Mouse (Mus musculus): ENCODE measurements around the gene Rps6kc1. TPM values are rescaled to one million over a fixed set of nuclear protein-coding genes. Genes with fewer than 3 reads are reported as not detected.
A peak's percentile ranks its signal among the peaks of the same experiment; 100 is the strongest.

Rps6kc1 gene
- total and polyA plus RNA-seq, 2 experiments: 8.1 to 9.2 TPM

- no peak overlapping the region for H3K9ac ChIP-seq (ENCODE audit: low read depth, low read length)
- H3K79me2 ChIP-seq (ENCODE audit: control insufficient read depth, insufficient read depth, low read length): no peaks in the 10 kb centered on the region
- H3K4me1 ChIP-seq (ENCODE audit: control insufficient read depth, insufficient read depth, low read length): no peaks in the 10 kb centered on the region
- no peak overlapping the region for H3K27ac ChIP-seq (replicated peaks; ENCODE audit: insufficient read depth, low read depth, low read length)
- no peak overlapping the region for H3K4me3 ChIP-seq (ENCODE audit: insufficient read depth, low read depth, low read length)
- peaks cover 6% of the 10 kb centered on the region; the same call in 1 of the 2 replicates for H3K36me3 ChIP-seq (ENCODE audit: control insufficient read depth, insufficient read depth, low read length)
- peak; percentile 29 for DNase-seq (ENCODE audit: extremely low read depth, low read depth, low spot score)
- no peaks in the 10 kb centered on the region for H3K27me3 ChIP-seq (ENCODE audit: control insufficient read depth, insufficient read depth, low read length)
- 71% methylated on average over 3 of the region's 3 CpGs for WGBS
- 0 out of 2 replicates have a peak, but pooled peaks have one; percentile 19 for TF ChIP-seq CTCF (IDR thresholded peaks at IDR 0.05; ENCODE audit: low read depth, low read length)
- no peak for TF ChIP-seq POLR2A (IDR thresholded peaks at IDR 0.05; ENCODE audit: extremely low read depth, insufficient read depth, low read length)
These were observed 42.8 kb downstream of the Rps6kc1 start for GRCm38 (mm10) chr1:190868790-190869189.

DNA sequence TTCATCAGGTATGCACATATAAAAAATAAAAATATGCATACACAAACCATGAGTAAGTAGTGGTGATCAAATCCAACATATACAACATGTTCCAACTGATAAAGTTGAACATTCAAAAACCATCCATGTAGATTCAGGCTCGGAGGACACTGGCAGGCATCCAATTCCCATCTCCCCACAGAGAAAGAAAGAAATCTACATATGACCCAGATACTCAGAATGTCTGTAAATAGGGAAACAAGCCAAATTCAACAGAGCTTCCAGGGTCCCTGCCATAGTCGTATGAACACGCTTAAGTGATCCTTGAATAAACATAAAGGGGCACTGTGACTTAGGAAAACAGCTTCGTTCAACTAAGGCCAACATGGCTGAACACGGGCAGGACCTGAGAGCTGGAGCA is 49.9 kb downstream of the Rps6kc1 start:
- Histone ChIP-seq H3K4me1 (ENCODE audit: control insufficient read depth, insufficient read depth, low read length) (peaks cover 3% of the 10 kb centered on the region), H3K79me2 (ENCODE audit: control insufficient read depth, insufficient read depth, low read length) (peaks cover 3% of the 10 kb centered on the region; the same call in 1 of the 2 replicates), H3K9ac (ENCODE audit: low read depth, low read length) (no peak overlapping the region), H3K36me3 (ENCODE audit: control insufficient read depth, insufficient read depth, low read length) (0 out of 2 replicates have a peak, but pooled peaks cover 2% of the 10 kb centered on the region), H3K4me3 (ENCODE audit: insufficient read depth, low read depth, low read length) (no peak overlapping the region), H3K27me3 (ENCODE audit: control insufficient read depth, insufficient read depth, low read length) (no peaks in the 10 kb centered on the region), H3K27ac (replicated peaks; ENCODE audit: insufficient read depth, low read depth, low read length) (no peak overlapping the region)
- WGBS: 20% methylated on average over 5 of the region's 5 CpGs
- no peak for DNase-seq (ENCODE audit: extremely low read depth, low read depth, low spot score)
- TF ChIP-seq POLR2A (IDR thresholded peaks at IDR 0.05; ENCODE audit: extremely low read depth, insufficient read depth, low read length): no peak
- TF ChIP-seq CTCF (IDR thresholded peaks at IDR 0.05; ENCODE audit: low read depth, low read length): no peak

DNA sequence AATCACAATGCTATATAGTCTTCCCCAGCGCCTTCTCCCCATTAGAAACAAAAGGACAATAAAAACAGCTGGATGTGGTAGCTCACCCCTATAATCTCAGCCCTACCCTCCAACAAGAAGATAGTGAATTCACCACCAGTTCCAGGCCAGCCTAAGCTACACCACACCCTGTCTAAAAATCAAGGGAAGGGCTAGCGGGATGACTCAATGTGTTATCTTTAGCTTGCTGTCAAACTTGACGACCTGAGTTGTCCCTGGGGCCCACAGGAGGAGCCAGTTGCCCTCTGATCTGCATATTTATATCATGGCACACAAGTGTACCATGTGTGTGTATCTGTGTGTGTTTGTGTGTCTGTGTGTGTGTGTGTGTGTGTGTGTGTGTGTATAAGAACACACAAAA is 57.1 kb downstream of the Rps6kc1 start:
- Histone ChIP-seq H3K27me3 (ENCODE audit: control insufficient read depth, insufficient read depth, low read length) (no peaks in the 10 kb centered on the region), H3K9ac (ENCODE audit: low read depth, low read length) (no peak overlapping the region), H3K4me1 (ENCODE audit: control insufficient read depth, insufficient read depth, low read length) (no peaks in the 10 kb centered on the region), H3K36me3 (ENCODE audit: control insufficient read depth, insufficient read depth, low read length) (no peaks in the 10 kb centered on the region), H3K4me3 (ENCODE audit: insufficient read depth, low read depth, low read length) (no peak overlapping the region), H3K27ac (replicated peaks; ENCODE audit: insufficient read depth, low read depth, low read length) (no peak overlapping the region), H3K79me2 (ENCODE audit: control insufficient read depth, insufficient read depth, low read length) (peaks cover 3% of the 10 kb centered on the region; the same call in 1 of the 2 replicates)
- 65% methylated on average over 3 of the region's 3 CpGs for WGBS
- DNase-seq (ENCODE audit: extremely low read depth, low read depth, low spot score): no peak
- no peak for TF ChIP-seq POLR2A (IDR thresholded peaks at IDR 0.05; ENCODE audit: extremely low read depth, insufficient read depth, low read length)
- TF ChIP-seq CTCF (IDR thresholded peaks at IDR 0.05; ENCODE audit: low read depth, low read length): no peak

DNA sequence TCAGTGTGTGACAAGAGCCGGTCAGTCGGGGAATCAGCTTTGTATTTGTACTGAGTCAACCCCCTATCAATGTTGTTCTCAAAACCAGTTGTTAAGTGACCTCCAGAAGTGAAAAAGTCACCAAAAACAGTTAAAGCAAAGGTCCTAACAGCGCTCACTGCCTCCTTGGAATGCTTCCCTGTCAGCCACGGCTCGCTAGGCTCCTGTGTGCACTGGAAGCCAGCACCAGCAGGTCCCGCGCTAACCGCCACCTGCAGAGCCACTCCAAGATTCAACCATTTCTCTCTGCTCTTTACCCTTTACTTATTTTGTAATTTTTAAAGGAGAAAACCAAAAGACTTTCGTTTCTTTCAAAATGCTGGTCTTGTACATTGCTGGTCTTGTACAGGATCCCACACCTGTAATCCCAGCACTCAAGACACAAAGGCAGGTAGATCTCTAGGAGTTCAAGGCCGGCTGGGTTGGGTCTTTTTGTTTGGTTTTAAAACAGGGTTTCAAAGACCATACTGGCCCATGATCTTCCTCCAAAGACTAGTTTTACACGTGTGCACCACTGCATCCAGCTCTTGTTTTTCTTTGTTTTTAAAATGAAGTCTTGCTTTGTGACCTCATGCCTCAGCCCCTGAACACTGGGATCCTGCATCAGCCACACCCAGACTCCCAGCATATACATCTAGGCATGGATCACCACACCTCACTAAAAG is 62.3 kb downstream of the Rps6kc1 start:
- 45% methylated on average over 11 of the region's 11 CpGs for WGBS
- no peak overlapping the region for H3K9ac ChIP-seq (ENCODE audit: low read depth, low read length)
- TF ChIP-seq POLR2A (IDR thresholded peaks at IDR 0.05; ENCODE audit: extremely low read depth, insufficient read depth, low read length) (no peak), CTCF (IDR thresholded peaks at IDR 0.05; ENCODE audit: low read depth, low read length) (no peak)

GRCm38 (mm10) chr1:190848676-190849075 is 62.9 kb downstream of the Rps6kc1 start:
- Histone ChIP-seq H3K4me1 (ENCODE audit: control insufficient read depth, insufficient read depth, low read length) (peaks cover 11% of the 10 kb centered on the region), H3K27me3 (ENCODE audit: control insufficient read depth, insufficient read depth, low read length) (no peaks in the 10 kb centered on the region), H3K79me2 (ENCODE audit: control insufficient read depth, insufficient read depth, low read length) (no peaks in the 10 kb centered on the region; the same call in 1 of the 2 replicates), H3K27ac (replicated peaks; ENCODE audit: insufficient read depth, low read depth, low read length) (no peak overlapping the region), H3K9ac (ENCODE audit: low read depth, low read length) (no peak overlapping the region), H3K36me3 (ENCODE audit: control insufficient read depth, insufficient read depth, low read length) (no peaks in the 10 kb centered on the region; the same call in 1 of the 2 replicates), H3K4me3 (ENCODE audit: insufficient read depth, low read depth, low read length) (no peak overlapping the region)
- TF ChIP-seq CTCF (IDR thresholded peaks at IDR 0.05; ENCODE audit: low read depth, low read length) (no peak), POLR2A (IDR thresholded peaks at IDR 0.05; ENCODE audit: extremely low read depth, insufficient read depth, low read length) (no peak)
- no peak for DNase-seq (ENCODE audit: extremely low read depth, low read depth, low spot score)
- WGBS: 63% methylated on average over 3 of the region's 3 CpGs

More for the DNA sequence above, 62.3 kb downstream of the Rps6kc1 start:
- H3K27ac ChIP-seq (replicated peaks; ENCODE audit: insufficient read depth, low read depth, low read length): no peak overlapping the region
- peaks cover 11% of the 10 kb centered on the region for H3K4me1 ChIP-seq (ENCODE audit: control insufficient read depth, insufficient read depth, low read length)
- peak; percentile 15 for DNase-seq (ENCODE audit: extremely low read depth, low read depth, low spot score)
- H3K4me3 ChIP-seq (ENCODE audit: insufficient read depth, low read depth, low read length): no peak overlapping the region
- no peaks in the 10 kb centered on the region for H3K27me3 ChIP-seq (ENCODE audit: control insufficient read depth, insufficient read depth, low read length)
- no peaks in the 10 kb centered on the region; the same call in 1 of the 2 replicates for H3K79me2 ChIP-seq (ENCODE audit: control insufficient read depth, insufficient read depth, low read length)
- H3K36me3 ChIP-seq (ENCODE audit: control insufficient read depth, insufficient read depth, low read length): no peaks in the 10 kb centered on the region

GRCm38 (mm10) chr1:190846956-190847355 is 64.6 kb downstream of the Rps6kc1 start:
- H3K27me3 ChIP-seq (ENCODE audit: control insufficient read depth, insufficient read depth, low read length): no peaks in the 10 kb centered on the region
- H3K4me1 ChIP-seq (ENCODE audit: control insufficient read depth, insufficient read depth, low read length): peaks cover 11% of the 10 kb centered on the region
- no peak overlapping the region for H3K9ac ChIP-seq (ENCODE audit: low read depth, low read length)
- no peak for TF ChIP-seq CTCF (IDR thresholded peaks at IDR 0.05; ENCODE audit: low read depth, low read length)
- TF ChIP-seq POLR2A (IDR thresholded peaks at IDR 0.05; ENCODE audit: extremely low read depth, insufficient read depth, low read length): no peak
- H3K36me3 ChIP-seq (ENCODE audit: control insufficient read depth, insufficient read depth, low read length): no peaks in the 10 kb centered on the region; the same call in 1 of the 2 replicates
- no peak for DNase-seq (ENCODE audit: extremely low read depth, low read depth, low spot score)
- WGBS: 76% methylated on average over 3 of the region's 3 CpGs
- no peak overlapping the region for H3K27ac ChIP-seq (replicated peaks; ENCODE audit: insufficient read depth, low read depth, low read length)
- no peak overlapping the region for H3K4me3 ChIP-seq (ENCODE audit: insufficient read depth, low read depth, low read length)
- no peaks in the 10 kb centered on the region for H3K79me2 ChIP-seq (ENCODE audit: control insufficient read depth, insufficient read depth, low read length)

Data from liver, adult 2 months (tissue).